Mouse (Mus musculus): Measurements from ENCODE around the gene Ly6g6d. TPM values are rescaled to one million over a fixed set of nuclear protein-coding genes. Genes with fewer than 3 reads are reported as not detected.

Gene Ly6g6d
- polyA plus RNA-seq, 1 experiment from 2014 or later = 0.57 TPM

DNA sequence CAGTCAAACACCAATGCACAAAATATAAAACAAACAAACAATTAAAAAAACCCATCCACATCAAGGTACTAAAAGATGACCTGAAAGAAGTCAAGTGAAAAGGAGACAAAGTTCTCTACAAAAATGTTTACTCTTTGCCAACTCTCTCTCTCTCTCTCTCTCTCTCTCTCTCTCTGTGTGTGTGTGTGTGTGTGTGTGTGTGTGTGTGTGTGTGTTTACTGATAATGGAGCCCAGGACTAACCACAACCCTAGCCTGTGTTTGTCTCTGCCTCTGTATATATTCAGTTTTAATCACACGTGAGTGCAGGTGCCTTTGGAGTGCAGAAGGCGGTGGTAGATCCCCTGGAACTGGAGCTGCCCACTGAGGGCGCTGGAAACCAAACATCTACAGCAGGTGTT is 20.8 kb downstream of the Ly6g6d start:
- H3K27ac ChIP-seq (ENCODE audit: low read length) = no peak overlapping the region
- no peak overlapping the region for H3K9ac ChIP-seq (ENCODE audit: low read depth, low read length)
- peaks cover 15% of the 10 kb centered on the region for H3K4me1 ChIP-seq (ENCODE audit: control insufficient read depth, insufficient read depth, low read length)
- no peaks in the 10 kb centered on the region for H3K9me3 ChIP-seq (replicated peaks; ENCODE audit: control insufficient read depth, low read length, poor library complexity, severe bottlenecking)
- ATAC-seq = no peak
- peaks cover 5% of the 10 kb centered on the region; the same call in 1 of the 2 replicates for H3K36me3 ChIP-seq (ENCODE audit: control insufficient read depth, insufficient read depth, low read length)
- no peak overlapping the region for H3K4me2 ChIP-seq (ENCODE audit: low read length)
- H3K4me3 ChIP-seq (ENCODE audit: low read depth, low read length) = no peak overlapping the region
- no peaks in the 10 kb centered on the region for H3K27me3 ChIP-seq (ENCODE audit: control insufficient read depth, insufficient read depth, low read depth, low read length)
- WGBS = 87% methylated on average over 3 of the region's 3 CpGs

DNA sequence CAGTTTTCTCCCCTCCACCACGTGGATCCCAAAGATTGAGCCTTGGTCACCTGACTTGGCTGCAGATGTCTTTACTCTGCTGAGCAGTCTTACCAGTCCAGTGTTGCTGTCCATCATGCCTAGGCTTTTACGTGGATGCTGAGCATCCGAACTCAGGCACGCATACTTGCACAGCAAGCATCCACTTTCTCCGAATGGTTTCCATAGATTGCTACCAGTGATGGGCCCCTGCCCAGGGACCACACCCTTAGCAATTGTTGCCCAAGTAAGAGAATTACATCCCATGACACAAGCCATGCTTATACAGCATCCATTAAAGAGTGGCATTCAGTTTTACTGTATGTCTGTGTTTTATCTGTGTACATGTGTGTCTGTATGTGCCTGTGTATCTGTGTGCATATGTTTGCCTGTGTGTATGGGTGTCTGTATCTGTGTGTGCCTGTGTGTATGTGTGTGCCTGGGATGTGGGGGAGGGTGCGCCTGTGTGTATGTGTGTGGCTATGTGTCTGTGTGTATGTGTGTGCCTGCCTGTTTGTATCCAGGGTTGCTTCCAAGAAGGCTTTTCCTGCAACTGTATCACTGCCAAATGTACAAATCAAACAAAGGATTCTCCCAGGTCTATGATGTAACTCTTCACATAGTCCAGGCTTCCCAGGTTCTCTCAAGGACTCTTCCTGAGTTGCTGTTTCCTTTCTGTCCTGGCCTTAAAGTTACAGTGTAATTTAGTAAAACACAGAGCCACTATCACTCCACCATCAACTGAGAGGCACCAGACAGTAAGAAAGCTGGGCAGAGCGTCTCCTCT is 22.0 kb downstream of the Ly6g6d start:
- 91% methylated on average over 7 of the region's 7 CpGs for WGBS
- H3K36me3 ChIP-seq (ENCODE audit: control insufficient read depth, insufficient read depth, low read length) = no peaks in the 10 kb centered on the region
- H3K27me3 ChIP-seq (ENCODE audit: control insufficient read depth, insufficient read depth, low read depth, low read length) = no peaks in the 10 kb centered on the region
- H3K27ac ChIP-seq (ENCODE audit: low read length) = no peak overlapping the region
- no peak overlapping the region for H3K4me3 ChIP-seq (ENCODE audit: low read depth, low read length)
- no peaks in the 10 kb centered on the region for H3K9me3 ChIP-seq (replicated peaks; ENCODE audit: control insufficient read depth, low read length, poor library complexity, severe bottlenecking)
- no peak for ATAC-seq
- no peak overlapping the region for H3K9ac ChIP-seq (ENCODE audit: low read depth, low read length)
- peaks cover 18% of the 10 kb centered on the region for H3K4me1 ChIP-seq (ENCODE audit: control insufficient read depth, insufficient read depth, low read length)
- H3K4me2 ChIP-seq (ENCODE audit: low read length) = no peak overlapping the region

DNA sequence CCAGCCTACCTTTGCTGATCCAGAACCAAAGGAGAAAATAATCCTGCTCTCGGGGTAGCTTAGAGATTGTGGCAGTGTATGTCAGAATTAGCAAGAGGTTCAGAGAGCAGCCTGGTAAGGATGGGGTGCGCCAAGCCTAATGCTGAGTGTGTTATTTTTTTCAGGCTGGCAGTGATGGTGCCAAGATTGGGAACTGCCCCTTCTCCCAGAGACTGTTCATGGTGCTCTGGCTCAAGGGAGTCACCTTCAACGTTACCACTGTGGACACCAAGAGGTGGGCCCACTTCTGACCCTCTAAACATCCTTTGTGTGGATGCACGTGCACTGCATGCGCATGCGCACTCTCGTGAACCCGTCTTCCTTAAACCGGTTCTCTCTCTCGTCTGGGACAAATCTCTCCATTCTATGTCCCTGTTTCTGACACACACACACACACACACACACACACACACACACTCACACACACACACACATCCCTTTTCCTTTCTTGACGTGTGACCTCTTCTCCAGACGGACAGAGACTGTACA is 25.5 kb downstream of the Ly6g6d start:
- H3K27ac ChIP-seq (ENCODE audit: low read length) = 0 out of 2 replicates have a peak overlapping the region, but pooled peaks have one; percentile 71
- H3K27me3 ChIP-seq (ENCODE audit: control insufficient read depth, insufficient read depth, low read depth, low read length) = no peaks in the 10 kb centered on the region
- no peaks in the 10 kb centered on the region for H3K9me3 ChIP-seq (replicated peaks; ENCODE audit: control insufficient read depth, low read length, poor library complexity, severe bottlenecking)
- no peak for ATAC-seq
- WGBS = 69% methylated on average over 12 of the region's 12 CpGs
- peaks cover 11% of the 10 kb centered on the region for H3K4me1 ChIP-seq (ENCODE audit: control insufficient read depth, insufficient read depth, low read length)
- H3K4me2 ChIP-seq (ENCODE audit: low read length) = peak overlapping the region; percentile 41
- H3K9ac ChIP-seq (ENCODE audit: low read depth, low read length) = no peak overlapping the region
- H3K36me3 ChIP-seq (ENCODE audit: control insufficient read depth, insufficient read depth, low read length) = no peaks in the 10 kb centered on the region
- no peak overlapping the region for H3K4me3 ChIP-seq (ENCODE audit: low read depth, low read length)

DNA sequence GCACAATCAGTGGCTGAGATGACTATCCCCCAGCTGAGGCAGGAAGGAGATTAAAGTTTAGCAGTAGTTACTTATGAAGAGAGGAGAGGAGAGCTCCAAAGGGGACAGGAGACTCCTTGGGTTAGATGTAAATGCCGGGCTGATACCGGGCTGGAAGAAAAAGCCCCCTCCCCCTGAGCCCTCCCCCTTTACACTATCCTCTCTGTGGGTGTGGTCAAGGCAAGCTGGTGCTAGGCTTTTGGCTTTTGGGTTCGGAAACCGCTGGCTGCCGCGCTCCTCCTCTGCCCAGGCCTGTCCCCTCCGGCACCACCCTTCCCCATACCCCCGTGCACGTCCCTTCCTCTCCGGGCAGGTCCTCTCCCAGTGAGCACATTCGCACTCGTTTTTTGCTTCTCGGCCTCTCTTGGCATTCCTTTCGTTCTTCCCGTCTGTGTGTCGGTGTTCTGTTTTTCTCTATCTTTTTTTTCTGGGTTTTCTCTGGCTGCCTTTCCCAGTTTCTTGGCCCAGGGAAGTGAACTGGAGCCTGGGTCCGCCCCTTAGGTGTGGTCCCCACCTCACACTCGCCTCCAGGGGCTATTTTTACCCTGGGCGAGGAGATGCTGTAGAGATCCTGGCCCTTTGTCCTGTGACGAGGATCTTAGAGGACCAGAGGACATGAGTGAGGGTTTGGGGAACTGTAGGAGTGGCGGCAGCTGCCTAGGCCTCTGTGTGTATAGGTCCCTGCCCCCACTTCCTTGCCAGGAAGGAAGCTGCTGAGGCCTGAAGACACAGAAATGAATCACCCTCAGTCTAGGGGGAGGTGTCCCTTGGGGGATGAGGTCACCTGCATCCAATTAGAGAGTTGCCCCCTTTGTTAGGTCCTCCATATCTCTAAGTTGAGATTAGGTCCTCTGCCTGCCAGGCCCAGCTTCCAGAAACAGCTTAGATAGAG is 26.4 kb downstream of the Ly6g6d start:
- Histone ChIP-seq H3K27me3 (ENCODE audit: control insufficient read depth, insufficient read depth, low read depth, low read length) (no peaks in the 10 kb centered on the region), H3K4me1 (ENCODE audit: control insufficient read depth, insufficient read depth, low read length) (peaks cover 11% of the 10 kb centered on the region), H3K27ac (ENCODE audit: low read length) (peak overlapping the region; percentile 71), H3K4me3 (ENCODE audit: low read depth, low read length) (peak overlapping the region; percentile 35), H3K4me2 (ENCODE audit: low read length) (peak overlapping the region; percentile 41), H3K9me3 (replicated peaks; ENCODE audit: control insufficient read depth, low read length, poor library complexity, severe bottlenecking) (no peaks in the 10 kb centered on the region), H3K36me3 (ENCODE audit: control insufficient read depth, insufficient read depth, low read length) (no peaks in the 10 kb centered on the region), H3K9ac (ENCODE audit: low read depth, low read length) (peak overlapping the region; percentile 30)
- WGBS = 3% methylated on average over 21 of the region's 21 CpGs
- peak; percentile 47 for ATAC-seq

DNA sequence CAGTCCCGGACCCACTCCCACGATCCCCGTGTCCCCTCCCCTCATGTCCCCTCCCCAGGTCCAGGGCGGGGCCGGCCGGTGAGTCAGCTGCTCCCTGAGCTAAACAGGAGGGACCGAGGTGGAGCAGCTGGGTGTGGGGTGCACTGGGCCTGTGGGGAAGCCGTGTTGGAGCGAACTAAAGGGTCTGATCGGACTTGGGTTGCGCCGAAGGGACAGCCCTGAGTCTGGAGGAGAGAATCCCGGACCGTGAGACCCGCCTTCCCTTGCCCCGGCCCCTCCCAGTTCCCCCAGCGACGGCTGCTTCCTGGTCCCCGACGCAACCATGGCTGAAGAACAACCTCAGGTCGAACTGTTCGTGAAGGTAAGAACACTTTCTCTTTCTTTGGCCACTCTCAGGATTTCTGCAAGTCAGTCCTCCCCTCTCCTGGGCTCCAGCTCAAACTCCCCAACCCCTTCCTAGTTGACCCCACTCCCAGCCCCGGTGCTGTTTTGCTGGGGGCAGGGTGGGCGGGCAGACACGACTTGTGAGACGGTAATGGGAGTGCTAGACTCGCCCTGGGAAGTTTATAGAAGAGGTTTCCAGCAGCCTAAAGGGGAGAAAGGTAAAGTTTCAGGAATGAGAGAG is 27.6 kb downstream of the Ly6g6d start:
- Histone ChIP-seq H3K4me3 (ENCODE audit: low read depth, low read length) (peak overlapping the region; percentile 35), H3K9ac (ENCODE audit: low read depth, low read length) (peak overlapping the region; percentile 61), H3K36me3 (ENCODE audit: control insufficient read depth, insufficient read depth, low read length) (no peaks in the 10 kb centered on the region), H3K4me2 (ENCODE audit: low read length) (peak overlapping the region; percentile 41), H3K4me1 (ENCODE audit: control insufficient read depth, insufficient read depth, low read length) (peaks cover 11% of the 10 kb centered on the region), H3K9me3 (replicated peaks; ENCODE audit: control insufficient read depth, low read length, poor library complexity, severe bottlenecking) (no peaks in the 10 kb centered on the region), H3K27me3 (ENCODE audit: control insufficient read depth, insufficient read depth, low read depth, low read length) (no peaks in the 10 kb centered on the region), H3K27ac (ENCODE audit: low read length) (peak overlapping the region; percentile 75)
- WGBS = 1% methylated on average over 27 of the region's 27 CpGs
- ATAC-seq = no peak

DNA sequence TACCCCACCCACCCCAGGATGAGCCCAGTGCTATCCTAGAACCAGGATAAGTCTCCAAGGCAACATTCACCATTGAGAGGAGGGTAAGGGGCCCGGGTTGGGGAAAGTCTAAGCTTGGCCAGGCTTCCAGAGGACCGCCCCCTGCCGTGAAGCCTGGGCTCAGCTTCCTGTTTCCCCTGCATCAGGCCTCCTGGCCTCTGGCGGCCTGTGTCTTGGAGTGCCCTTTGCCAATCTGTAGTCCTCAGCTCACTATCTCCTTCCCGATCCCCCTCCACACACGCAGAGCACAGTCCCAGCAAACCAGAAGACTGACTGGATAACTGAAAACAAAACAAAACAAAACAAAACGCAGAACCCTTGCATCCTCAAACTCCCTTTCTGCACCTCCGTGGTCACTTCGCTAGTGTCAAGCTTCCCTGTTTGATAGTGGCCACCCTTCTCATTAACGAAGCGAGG is 28.3 kb downstream of the Ly6g6d start, which contains the start of gene Clic1:
Gene Clic1 (plus strand): TSS at position 406 of the 456 bp plus-strand sequence.
- H3K9ac ChIP-seq (ENCODE audit: low read depth, low read length) = peak within 1 kb of the TSS; percentile 61
- no peaks in the 10 kb centered on the region for H3K36me3 ChIP-seq (ENCODE audit: control insufficient read depth, insufficient read depth, low read length)
- peaks cover 11% of the 10 kb centered on the region for H3K4me1 ChIP-seq (ENCODE audit: control insufficient read depth, insufficient read depth, low read length)
- peak within 1 kb of the TSS; percentile 41 for H3K4me2 ChIP-seq (ENCODE audit: low read length)
- peak within 1 kb of the TSS; percentile 35 for H3K4me3 ChIP-seq (ENCODE audit: low read depth, low read length)
- WGBS = 7% methylated on average over 10 of the region's 11 CpGs
- no peaks in the 10 kb centered on the region for H3K9me3 ChIP-seq (replicated peaks; ENCODE audit: control insufficient read depth, low read length, poor library complexity, severe bottlenecking)
- H3K27me3 ChIP-seq (ENCODE audit: control insufficient read depth, insufficient read depth, low read depth, low read length) = no peaks in the 10 kb centered on the region
- ATAC-seq = no peak
- peak within 1 kb of the TSS; percentile 75 for H3K27ac ChIP-seq (ENCODE audit: low read length)

DNA sequence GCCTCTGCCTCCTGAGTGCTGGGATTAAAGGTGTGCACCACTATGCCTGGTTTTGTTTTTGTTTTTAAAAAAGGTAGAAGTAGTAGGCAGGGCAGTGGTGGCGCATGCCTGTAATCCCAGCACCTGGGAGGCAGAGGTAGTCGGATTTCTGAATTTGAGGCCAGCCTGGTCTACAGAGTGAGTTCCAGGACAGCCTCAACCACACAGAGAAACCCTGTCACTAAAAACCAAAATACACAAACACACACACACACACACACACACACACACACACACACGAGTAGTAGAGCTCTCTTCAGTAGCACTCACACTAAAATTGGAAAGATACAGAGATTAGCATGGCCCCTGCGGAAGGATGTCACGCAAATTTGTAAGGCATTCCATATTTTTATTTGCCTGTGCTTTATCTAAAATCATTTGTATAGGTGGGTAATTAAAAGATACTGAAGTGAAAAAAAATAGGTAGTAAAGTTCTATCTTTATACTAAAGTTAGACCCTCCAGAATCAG is 28.9 kb downstream of the Ly6g6d start:
- Histone ChIP-seq H3K4me2 (ENCODE audit: low read length) (no peak overlapping the region; the same call in 1 of the 2 replicates), H3K27ac (ENCODE audit: low read length) (no peak overlapping the region; the same call in 1 of the 2 replicates)
- WGBS = 74% methylated on average over 5 of the region's 5 CpGs

DNA sequence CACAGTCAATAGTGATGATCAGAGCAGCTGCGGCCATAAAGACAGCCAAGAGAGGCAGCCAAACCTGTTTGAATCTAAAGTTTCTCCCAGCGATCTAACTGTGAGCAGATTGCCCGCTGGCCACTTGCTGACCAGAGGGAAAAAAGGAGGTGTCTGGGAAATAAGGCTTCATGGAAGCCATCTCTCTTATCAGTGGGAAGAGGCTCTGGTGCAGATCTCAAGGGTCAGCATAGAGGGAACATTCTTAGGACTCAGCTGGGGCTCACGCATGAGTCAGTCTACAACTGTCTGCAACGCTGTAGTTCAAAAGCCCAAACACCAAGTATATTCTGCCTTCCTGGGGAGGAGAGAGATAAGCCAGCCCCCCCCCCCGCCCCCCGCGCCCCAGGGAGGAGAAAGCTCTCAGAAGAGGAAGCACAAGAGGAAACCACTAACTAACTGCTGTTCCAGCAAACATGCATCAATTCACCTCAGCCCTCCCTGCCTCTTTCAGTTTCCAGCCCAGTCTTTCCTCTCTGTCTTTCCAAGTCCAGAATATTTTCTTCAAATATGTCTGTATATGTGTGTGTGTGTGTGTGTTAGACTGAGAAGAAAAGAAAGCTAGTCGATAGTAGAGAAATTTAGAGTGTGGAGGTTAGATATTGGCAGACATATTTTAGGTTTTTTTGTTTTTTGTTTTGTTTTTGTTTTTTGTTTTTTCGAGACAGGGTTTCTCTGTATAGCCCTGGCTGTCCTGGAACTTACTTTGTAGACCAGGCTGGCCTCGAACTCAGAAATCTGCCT is 29.5 kb downstream of the Ly6g6d start:
- ATAC-seq = no peak
- Histone ChIP-seq H3K27ac (ENCODE audit: low read length) (peak overlapping the region; percentile 54), H3K4me3 (ENCODE audit: low read depth, low read length) (no peak overlapping the region), H3K4me2 (ENCODE audit: low read length) (no peak overlapping the region), H3K4me1 (ENCODE audit: control insufficient read depth, insufficient read depth, low read length) (peaks cover 11% of the 10 kb centered on the region), H3K9ac (ENCODE audit: low read depth, low read length) (no peak overlapping the region), H3K9me3 (replicated peaks; ENCODE audit: control insufficient read depth, low read length, poor library complexity, severe bottlenecking) (no peaks in the 10 kb centered on the region), H3K27me3 (ENCODE audit: control insufficient read depth, insufficient read depth, low read depth, low read length) (no peaks in the 10 kb centered on the region), H3K36me3 (ENCODE audit: control insufficient read depth, insufficient read depth, low read length) (no peaks in the 10 kb centered on the region)
- 40% methylated on average over 9 of the region's 11 CpGs for WGBS

More for the DNA sequence above, 28.9 kb downstream of the Ly6g6d start:
- no peak overlapping the region for H3K4me3 ChIP-seq (ENCODE audit: low read depth, low read length)
- peaks cover 11% of the 10 kb centered on the region for H3K4me1 ChIP-seq (ENCODE audit: control insufficient read depth, insufficient read depth, low read length)
- no peaks in the 10 kb centered on the region for H3K27me3 ChIP-seq (ENCODE audit: control insufficient read depth, insufficient read depth, low read depth, low read length)
- no peak overlapping the region for H3K9ac ChIP-seq (ENCODE audit: low read depth, low read length)
- no peaks in the 10 kb centered on the region for H3K9me3 ChIP-seq (replicated peaks; ENCODE audit: control insufficient read depth, low read length, poor library complexity, severe bottlenecking)
- ATAC-seq = no peak
- no peaks in the 10 kb centered on the region for H3K36me3 ChIP-seq (ENCODE audit: control insufficient read depth, insufficient read depth, low read length)

Measured in midbrain, embryonic 16.5 days (tissue).